Mouse (Mus musculus) liver, adult 2 months (tissue): Measurements from ENCODE around the gene Ryr1.
"Not testable (repeated sequence)": the region's sequence is repeated elsewhere in the genome, so short reads cannot be mapped to it uniquely, and the experiment has no call there.

ENCODE experiments used
- CTCF ChIP-seq: fragments of 200-500 bp; IDR thresholded peaks from 2 replicates; pipeline ENCODE4 v1.5.1; 2011; ENCODE audit warnings: low read depth, low read length, control low read depth
- POLR2A ChIP-seq: fragments of 200-500 bp; IDR thresholded peaks from 2 replicates; pipeline ENCODE4 v1.6.1; 2011; ENCODE audit warnings: low read length, control low read depth; ENCODE audit not compliant: insufficient read depth; ENCODE audit errors: extremely low read depth

DNA sequence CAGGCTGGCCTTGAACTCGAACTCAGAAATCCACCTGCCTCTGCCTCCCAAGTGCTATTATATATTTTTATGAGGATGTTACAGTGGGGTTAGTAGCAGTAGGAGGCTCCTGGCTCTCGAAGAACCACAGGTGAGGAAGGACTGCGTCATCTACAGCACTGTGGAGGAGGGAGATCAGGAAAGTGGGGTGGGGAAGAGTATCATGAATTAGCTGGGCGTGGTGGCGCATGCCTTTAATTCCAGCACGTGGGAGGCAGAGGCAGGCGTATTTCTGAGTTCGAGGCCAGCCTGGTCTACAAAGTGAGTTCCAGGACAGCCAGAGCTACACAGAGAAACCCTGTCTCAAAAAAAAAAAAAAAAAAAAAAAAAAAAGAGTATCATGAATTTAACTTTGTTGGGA, 156.9 kb downstream of the Ryr1 start:
- TF ChIP-seq POLR2A, CTCF: not testable (repeated sequence)
